Mouse (Mus musculus) right cerebral cortex, postnatal 10 days (tissue): ENCODE results near the gene Gpatch2l.

Experiments
- DNase-seq, 2 experiments: peaks; one replicate each; pipeline ENCODE4 v3.0.0; 2021; ENCODE audit warnings: low spot score in 2 of 2

Gene Gpatch2l

GRCm38 (mm10) chr12:86241604-86242536 is at the start of gene Gpatch2l:
Gene Gpatch2l, plus strand, starts transcription at chr12:86241858.
- DNase-seq = peak; percentile 96 to 97

GRCm38 (mm10) chr12:86192036-86192449 is 49.6 kb upstream of the Gpatch2l start:
- DNase-seq = peak; percentile 54 to 55

GRCm38 (mm10) chr12:86196944-86197343 is 44.7 kb upstream of the Gpatch2l start:
- DNase-seq = no peak

GRCm38 (mm10) chr12:86203443-86204057 is 38.1 kb upstream of the Gpatch2l start:
- no peak for DNase-seq

GRCm38 (mm10) chr12:86211099-86211520 is 30.5 kb upstream of the Gpatch2l start:
- DNase-seq = no peak

GRCm38 (mm10) chr12:86212693-86213470 is 28.8 kb upstream of the Gpatch2l start:
- peak in 1 of 2 experiments; percentile 49 for DNase-seq

GRCm38 (mm10) chr12:86214201-86214600 is 27.5 kb upstream of the Gpatch2l start:
- no peak for DNase-seq

- no peak for DNase-seq
These were observed 24.8 kb upstream of the Gpatch2l start for GRCm38 (mm10) chr12:86216687-86217421.

- DNase-seq = peak; percentile 52 to 62
These were observed 21.2 kb upstream of the Gpatch2l start for GRCm38 (mm10) chr12:86220200-86221021.

- DNase-seq = no peak
These were observed 20.5 kb upstream of the Gpatch2l start for GRCm38 (mm10) chr12:86221074-86221703.

- no peak for DNase-seq
These were observed 7.4 kb upstream of the Gpatch2l start for GRCm38 (mm10) chr12:86234295-86234694.

- no peak for DNase-seq
These were observed 2.9 kb upstream of the Gpatch2l start for GRCm38 (mm10) chr12:86238736-86239135.

GRCm38 (mm10) chr12:86242563-86242962 is 905 bp downstream of the Gpatch2l start:
- DNase-seq = no peak

- no peak for DNase-seq
These were observed 2.3 kb downstream of the Gpatch2l start for GRCm38 (mm10) chr12:86243936-86244335.

GRCm38 (mm10) chr12:86250183-86250582 is 8.5 kb downstream of the Gpatch2l start:
- DNase-seq = no peak

GRCm38 (mm10) chr12:86254910-86255309 is 13.3 kb downstream of the Gpatch2l start:
- no peak for DNase-seq

- no peak for DNase-seq
These were observed 30.0 kb downstream of the Gpatch2l start for GRCm38 (mm10) chr12:86271626-86272025.

GRCm38 (mm10) chr12:86274246-86274645 is 32.6 kb downstream of the Gpatch2l start:
- DNase-seq = no peak

GRCm38 (mm10) chr12:86275731-86276130 is 34.1 kb downstream of the Gpatch2l start:
- no peak for DNase-seq

- DNase-seq = no peak
These were observed 34.8 kb downstream of the Gpatch2l start for GRCm38 (mm10) chr12:86276463-86276862.
